Mouse (Mus musculus) frontal cortex, postnatal 10 days (tissue): ENCODE results near the gene Mill1.
"Not testable (repeated sequence)": the region's sequence is repeated elsewhere in the genome, so short reads cannot be mapped to it uniquely, and the experiment has no call there.

ENCODE experiments used
- DNase-seq, 2 experiments: peaks; one replicate each; pipeline ENCODE4 v3.0.0; 2022; ENCODE audit warnings: low spot score in 2 of 2, mixed read lengths in 1 of 2

Mill1 gene

GRCm38 (mm10) chr7:18245047-18245446 lies at the start of gene Mill1:
Gene Mill1, plus strand, starts transcription at chr7:18245347.
- DNase-seq: no peak

- no peak for DNase-seq
Measured at GRCm38 (mm10) chr7:18210938-18211337, 34.2 kb upstream of the Mill1 start.

- DNase-seq: no peak
Measured at GRCm38 (mm10) chr7:18214699-18215098, 30.4 kb upstream of the Mill1 start.

GRCm38 (mm10) chr7:18238561-18238960 lies 6.6 kb upstream of the Mill1 start:
- no peak for DNase-seq

- no peak for DNase-seq
Measured at GRCm38 (mm10) chr7:18241217-18241616, 3.9 kb upstream of the Mill1 start.

GRCm38 (mm10) chr7:18243959-18244573 lies 1.1 kb upstream of the Mill1 start:
- DNase-seq: not testable (repeated sequence)

GRCm38 (mm10) chr7:18260219-18260618 lies 15.1 kb downstream of the Mill1 start:
- DNase-seq: no peak

GRCm38 (mm10) chr7:18265089-18265488 lies 19.9 kb downstream of the Mill1 start:
- DNase-seq: no peak
